Mouse (Mus musculus) erythroblast, embryonic 14.5 days (primary cell): ENCODE results near the gene Epc2.

Source experiments
- GATA1 ChIP-seq: IDR thresholded peaks from 2 replicates; pipeline ENCODE4 v1.6.1; 2012; ENCODE audit warnings: low read length, inconsistent platforms, mixed read lengths
- TAL1 ChIP-seq: IDR thresholded peaks from 3 replicates; pipeline ENCODE4 v1.6.1; 2012; ENCODE audit warnings: low read length, inconsistent platforms, mixed read lengths

- TF ChIP-seq TAL1 (no peak), GATA1 (no peak)
These were observed 27.4 kb upstream of the Epc2 start for GRCm38 (mm10) chr2:49423857-49424256.
